Mouse (Mus musculus): ENCODE data around the gene Armcx6.

DNA sequence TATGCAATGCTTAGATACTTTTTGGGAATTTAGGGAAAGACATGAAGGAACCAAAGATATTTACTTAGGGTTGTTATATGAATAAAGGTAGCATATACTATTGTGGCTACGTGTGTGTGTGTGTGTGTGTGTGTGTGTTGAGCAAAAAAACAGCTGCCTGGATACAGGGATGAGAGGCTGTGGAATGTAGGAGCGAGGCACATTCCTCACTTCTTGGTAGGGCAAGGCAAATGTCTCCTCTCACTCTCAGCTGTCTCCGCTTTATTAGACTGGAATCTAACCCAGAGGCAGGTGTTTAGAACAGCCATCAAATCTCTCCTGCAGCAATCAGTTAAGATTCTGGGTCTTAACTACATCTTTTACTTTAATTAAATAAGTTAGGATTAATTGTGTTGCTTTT, 34.4 kb downstream of the Armcx6 start:
- no peak for TF ChIP-seq CTCF (IDR thresholded peaks at IDR 0.05)
- TF ChIP-seq EP300 (IDR thresholded peaks at IDR 0.05): no peak

Measured in lung, postnatal 0 days (tissue).